Mouse (Mus musculus) liver, adult 2 months (tissue): ENCODE data around the gene Rims4.

Experiments used
- CTCF ChIP-seq: fragments of 200-500 bp; IDR thresholded peaks from 2 replicates; pipeline ENCODE4 v1.5.1; 2011; ENCODE audit warnings: low read depth, low read length, control low read depth
- POLR2A ChIP-seq: fragments of 200-500 bp; IDR thresholded peaks from 2 replicates; pipeline ENCODE4 v1.6.1; 2011; ENCODE audit warnings: low read length, control low read depth; ENCODE audit not compliant: insufficient read depth; ENCODE audit errors: extremely low read depth

DNA sequence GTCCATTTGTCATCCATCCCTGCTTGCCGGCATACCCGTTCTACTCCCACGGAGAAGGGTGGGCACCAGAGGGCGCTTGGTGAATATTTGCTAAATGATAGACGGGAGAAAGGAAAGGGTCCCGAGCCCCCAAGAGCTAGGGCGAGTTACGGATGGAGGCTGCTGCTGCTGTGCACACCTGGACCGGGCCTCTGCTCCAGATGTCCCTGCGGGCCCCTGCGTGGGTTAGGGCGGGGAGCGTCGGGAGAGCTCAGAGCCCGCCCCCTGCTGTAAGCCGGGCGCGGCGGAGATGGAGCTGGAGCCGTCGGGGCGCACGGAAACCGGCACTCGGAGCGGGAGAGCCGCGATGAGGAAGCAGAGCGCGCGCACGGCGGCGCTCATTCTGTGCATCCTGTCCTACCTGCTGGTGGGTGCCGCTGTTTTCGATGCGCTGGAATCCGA, 65.0 kb downstream of the Rims4 start, which contains the start of gene Kcnk15:
- no peak for TF ChIP-seq CTCF
- TF ChIP-seq POLR2A: no peak
